Mouse (Mus musculus) thymus, postnatal 14 days (tissue): ENCODE measurements around the gene 4931409K22Rik.

Experiments used
- DNase-seq: peaks from one replicate; pipeline ENCODE4 v3.0.0; 2021

Gene 4931409K22Rik

GRCm38 (mm10) chr5:24539571-24540296 is 16.9 kb downstream of the 4931409K22Rik start:
- DNase-seq, result no peak

- no peak for DNase-seq
Measured at GRCm38 (mm10) chr5:24537618-24538017, 19.0 kb downstream of the 4931409K22Rik start.

GRCm38 (mm10) chr5:24536511-24536910 is 20.1 kb downstream of the 4931409K22Rik start:
- no peak for DNase-seq

GRCm38 (mm10) chr5:24535731-24536130 is 20.9 kb downstream of the 4931409K22Rik start:
- no peak for DNase-seq

- DNase-seq, result no peak
Measured at GRCm38 (mm10) chr5:24534292-24534691, 22.3 kb downstream of the 4931409K22Rik start.

GRCm38 (mm10) chr5:24533391-24533790 is 23.2 kb downstream of the 4931409K22Rik start:
- no peak for DNase-seq

GRCm38 (mm10) chr5:24530042-24530689 is 26.4 kb downstream of the 4931409K22Rik start:
- peak; percentile 87 for DNase-seq

GRCm38 (mm10) chr5:24527780-24528179 is 28.8 kb downstream of the 4931409K22Rik start:
- no peak for DNase-seq

GRCm38 (mm10) chr5:24526889-24527230 is 29.7 kb downstream of the 4931409K22Rik start, which contains the start of gene Gbx1:
Gene Gbx1 (minus strand): TSS chr5:24527202.
- DNase-seq, result peak; percentile 27

- DNase-seq, result no peak
Measured at GRCm38 (mm10) chr5:24526190-24526888, 30.3 kb downstream of the 4931409K22Rik start.

GRCm38 (mm10) chr5:24525360-24526189 is 31.0 kb downstream of the 4931409K22Rik start:
- DNase-seq, result no peak

- DNase-seq, result no peak
Measured at GRCm38 (mm10) chr5:24524522-24524921, 32.1 kb downstream of the 4931409K22Rik start.

- no peak for DNase-seq
Measured at GRCm38 (mm10) chr5:24523806-24524205, 32.8 kb downstream of the 4931409K22Rik start.

GRCm38 (mm10) chr5:24521366-24521765 is 35.2 kb downstream of the 4931409K22Rik start:
- DNase-seq, result no peak

- no peak for DNase-seq
Measured at GRCm38 (mm10) chr5:24512271-24512670, 44.3 kb downstream of the 4931409K22Rik start.

GRCm38 (mm10) chr5:24510635-24511034 is 46.0 kb downstream of the 4931409K22Rik start:
- DNase-seq, result peak; percentile 34

- no peak for DNase-seq
Measured at GRCm38 (mm10) chr5:24508406-24508805, 48.2 kb downstream of the 4931409K22Rik start.

GRCm38 (mm10) chr5:24505513-24505912 is 51.1 kb downstream of the 4931409K22Rik start:
- no peak for DNase-seq

- no peak for DNase-seq
Measured at GRCm38 (mm10) chr5:24502786-24503185, 53.8 kb downstream of the 4931409K22Rik start.

- no peak for DNase-seq
Measured at GRCm38 (mm10) chr5:24500851-24501250, 55.8 kb downstream of the 4931409K22Rik start.

- no peak for DNase-seq
Measured at GRCm38 (mm10) chr5:24499113-24499512, 57.5 kb downstream of the 4931409K22Rik start.

GRCm38 (mm10) chr5:24497526-24497925 is 59.1 kb downstream of the 4931409K22Rik start:
- no peak for DNase-seq

GRCm38 (mm10) chr5:24496756-24497155 is 59.9 kb downstream of the 4931409K22Rik start:
- DNase-seq, result no peak
